Mouse (Mus musculus) embryonic facial prominence, embryonic 10.5 days (tissue): ENCODE data around the gene Olfr854. TPM values are rescaled to one million over a fixed set of nuclear protein-coding genes. Genes with fewer than 3 reads are reported as not detected.

Experiments
- DNase-seq: peaks from one replicate; pipeline ENCODE4 v3.0.0-alpha.2; 2017; ENCODE audit warnings: low spot score
- H3K27ac ChIP-seq: fragments of 300-500 bp; sonication (generic); replicated peaks from 2 replicates; pipeline ENCODE4 v1.5.1; 2016; ENCODE audit warnings: mild to moderate bottlenecking
- H3K27me3 ChIP-seq: fragments of 300-500 bp; sonication (generic); replicated peaks from 2 replicates; pipeline ENCODE4 v1.6.1; 2016; ENCODE audit warnings: low read depth, mild to moderate bottlenecking; ENCODE audit not compliant: poor library complexity, severe bottlenecking
- H3K36me3 ChIP-seq: fragments of 300-500 bp; sonication (generic); replicated peaks from 2 replicates; pipeline ENCODE4 v1.6.1; 2016; ENCODE audit warnings: mild to moderate bottlenecking, moderate library complexity
- H3K4me1 ChIP-seq: fragments of 300-500 bp; sonication (generic); 2 replicates; pipeline ENCODE4 v1.6.1; 2016
- H3K4me3 ChIP-seq: fragments of 300-500 bp; sonication (generic); 2 replicates; pipeline ENCODE4 v1.5.1; 2016; ENCODE audit warnings: mild to moderate bottlenecking, moderate library complexity
- H3K9me3 ChIP-seq: fragments of 300-500 bp; sonication (generic); 2 replicates; pipeline ENCODE4 v1.6.1; 2016; ENCODE audit warnings: mild to moderate bottlenecking
- WGBS: fragments of 180-500 bp; shearing (Covaris S2); methylation state at CpG from one replicate; pipeline ENCODE4 v1.1.7; 2016; 5-methylcytosine and 5-hydroxymethylcytosine counted together
- polyA plus RNA-seq: library from polyadenylated mRNA; unstranded; fragments of >200 nt; fragmentation: Nextera tagmentation; extraction: Ambion mirVana; gene quantifications from 2 replicates; pipeline ENCODE4 v1.2.1, GENCODE M21; 2016

Gene Olfr854
- not detected in 2 replicates for polyA plus RNA-seq

DNA sequence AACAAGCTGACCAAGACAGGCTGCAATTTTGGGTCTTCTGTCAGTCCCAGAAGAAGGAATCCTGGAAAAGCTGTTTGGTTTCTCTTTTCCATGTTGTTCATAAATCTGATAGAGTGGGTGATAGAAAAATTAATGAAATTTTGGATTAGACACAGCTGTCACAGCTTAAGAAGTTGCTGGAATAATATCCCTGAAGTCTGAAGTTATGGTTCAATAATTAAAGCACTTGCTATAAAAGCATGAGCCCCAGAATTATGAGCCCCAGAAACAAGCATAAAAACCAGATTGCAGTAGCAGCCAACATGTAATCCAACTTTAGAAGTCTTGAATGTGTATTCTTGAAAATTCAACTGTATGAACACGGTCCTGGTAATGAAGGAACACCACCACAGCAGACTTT is at the start of gene Olfr854:
TSS of gene Olfr854 (minus strand) at position 101 of the 400 bp plus-strand sequence.
- no peak for DNase-seq
- Histone ChIP-seq H3K27me3 (no peaks in the 10 kb centered on the region), H3K27ac (no peak within 1 kb of the TSS), H3K9me3 (peaks cover 8% of the 10 kb centered on the region; the same call in 1 of the 2 replicates), H3K4me3 (no peak within 1 kb of the TSS), H3K4me1 (no peaks in the 10 kb centered on the region), H3K36me3 (no peaks in the 10 kb centered on the region)
- 70% methylated on average over 1 of the region's 1 CpGs for WGBS

DNA sequence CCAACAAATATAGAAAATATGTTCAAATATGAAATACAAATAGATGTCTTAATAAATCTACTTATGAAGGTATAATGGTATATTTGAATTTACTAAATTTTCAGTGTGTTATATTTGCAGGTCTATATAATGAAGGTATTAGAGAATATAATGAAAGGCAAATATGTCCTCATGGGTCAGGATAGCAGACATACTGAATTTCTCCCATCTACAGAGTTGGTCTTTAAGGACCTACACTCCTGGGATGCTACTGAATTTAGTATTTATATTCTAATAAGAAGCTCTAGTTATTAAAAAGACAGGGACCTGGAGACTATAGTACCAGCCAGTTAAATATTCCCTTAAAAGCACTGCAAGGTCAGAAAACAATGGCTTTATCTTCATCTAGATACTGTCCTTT is 15.1 kb upstream of the Olfr854 start, which contains the start of gene Olfr855:
TSS of gene Olfr855 (plus strand) at position 301 of the 400 bp plus-strand sequence.
- peaks cover 12% of the 10 kb centered on the region; the same call in 1 of the 2 replicates for H3K9me3 ChIP-seq
- no peak within 1 kb of the TSS for H3K4me3 ChIP-seq
- H3K36me3 ChIP-seq: no peaks in the 10 kb centered on the region
- no peak for DNase-seq
- H3K4me1 ChIP-seq: no peaks in the 10 kb centered on the region
- no peaks in the 10 kb centered on the region for H3K27me3 ChIP-seq
- no peak within 1 kb of the TSS for H3K27ac ChIP-seq

DNA sequence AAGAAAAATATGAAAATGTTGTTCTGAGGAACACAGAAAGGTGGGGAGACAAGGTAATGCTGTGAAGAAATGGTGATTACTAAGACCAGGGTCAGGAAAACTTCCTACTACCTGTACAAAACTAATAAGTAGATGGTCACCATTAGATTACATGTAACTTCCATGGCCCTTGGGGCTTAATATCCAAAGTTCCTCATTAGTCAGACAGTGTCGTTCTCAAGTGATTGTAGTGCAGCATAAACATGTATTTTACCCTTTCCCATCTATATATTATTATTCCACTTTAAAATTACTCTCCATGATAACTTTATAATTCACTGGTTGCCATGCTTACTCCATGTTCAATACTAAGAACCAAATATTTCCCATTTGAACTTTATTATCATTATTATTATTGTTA is 26.2 kb downstream of the Olfr854 start, which contains the start of gene Olfr853:
TSS of gene Olfr853 (minus strand) at position 101 of the 400 bp plus-strand sequence.
- peaks cover 20% of the 10 kb centered on the region; the same call in 1 of the 2 replicates for H3K9me3 ChIP-seq
- no peaks in the 10 kb centered on the region for H3K4me1 ChIP-seq
- H3K36me3 ChIP-seq: no peaks in the 10 kb centered on the region
- no peak within 1 kb of the TSS for H3K4me3 ChIP-seq
- no peak for DNase-seq
- 83% methylated on average over 1 of the region's 1 CpGs for WGBS
- H3K27me3 ChIP-seq: no peaks in the 10 kb centered on the region
- H3K27ac ChIP-seq: no peak within 1 kb of the TSS

Other genes starting within 250 kb of the Olfr854 start
- not detected in 2 replicates for gene Olfr845, start 230.9 kb downstream of the Olfr854 start, polyA plus RNA-seq
- not detected in 2 replicates for gene Olfr846, start 203.4 kb downstream of the Olfr854 start, polyA plus RNA-seq
- not detected in 2 replicates for gene Olfr847, start 188.7 kb downstream of the Olfr854 start, polyA plus RNA-seq
- gene Olfr849, start 127.1 kb downstream of the Olfr854 start, polyA plus RNA-seq: not detected in 2 replicates
- gene Olfr850, start 89.1 kb downstream of the Olfr854 start, polyA plus RNA-seq: not detected in 2 replicates
- not detected in 2 replicates for gene Olfr851, start 74.1 kb downstream of the Olfr854 start, polyA plus RNA-seq
- gene Olfr853, start 26.3 kb downstream of the Olfr854 start, polyA plus RNA-seq: not detected in 2 replicates
- not detected in 2 replicates for gene Olfr855, start 15.2 kb upstream of the Olfr854 start, polyA plus RNA-seq
- gene Zfp317, start 54.7 kb upstream of the Olfr854 start, polyA plus RNA-seq: 36.3 and 37.8 TPM in 2 replicates
- gene Olfr857, start 142.1 kb upstream of the Olfr854 start, polyA plus RNA-seq: not detected in 2 replicates
- gene Olfr58, start 212.9 kb upstream of the Olfr854 start, polyA plus RNA-seq: not detected in 2 replicates
- not detected in 2 replicates for gene Olfr859, start 237.5 kb upstream of the Olfr854 start, polyA plus RNA-seq